15 mouse cellular contexts compared by ENCODE assay signal in the genomic region with DNA sequence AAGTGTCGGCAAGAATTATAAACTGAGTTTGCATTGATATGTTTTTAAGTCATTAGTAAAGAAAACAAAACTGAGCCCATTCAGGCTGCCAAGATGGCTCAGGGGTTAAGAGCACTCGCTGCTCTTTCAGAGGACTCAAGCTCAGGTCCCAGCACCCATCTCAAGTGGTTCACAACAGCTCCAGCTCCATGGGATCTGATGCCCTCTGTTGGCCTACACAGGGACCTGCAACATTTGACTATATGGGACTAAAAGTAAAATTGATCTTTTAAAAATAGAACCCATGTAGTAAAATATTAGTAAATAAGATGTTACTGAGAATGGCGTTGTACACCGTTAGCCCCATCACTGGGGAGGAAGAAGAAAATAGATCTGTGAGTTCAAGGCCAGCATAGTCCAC. TPM values are rescaled to one million over a fixed set of nuclear protein-coding genes. Genes with fewer than 3 reads are reported as not detected.
"Had no signal": no experiment of that assay in that cellular context is flagged by ENCODE, and none has a peak within 500 bp of the region (broad histone marks: within the 10 kb centered on the region; RNA-seq: fewer than 3 reads in every experiment).

No protein-coding gene starts in this region.

- H3K27me3 ChIP-seq: limb, embryonic 13.5 days had no signal

- H3K4me1 ChIP-seq: liver, embryonic 15.5 days had no signal

- H3K9me3 ChIP-seq: limb, embryonic 10.5 days; liver, embryonic 15.5 days had no signal

- H3K4me3 ChIP-seq: limb, embryonic 10.5 days; limb, embryonic 13.5 days; liver, embryonic 15.5 days had no signal

- H3K36me3 ChIP-seq: limb, embryonic 10.5 days; limb, embryonic 13.5 days; liver, embryonic 15.5 days had no signal

- H3K27ac ChIP-seq: kidney, postnatal 0 days; limb, embryonic 10.5 days; limb, embryonic 13.5 days; liver, embryonic 15.5 days had no signal

- DNase-seq: kidney, adult 18-20 months; kidney, postnatal 25 days; lung, adult 2 months; lung, postnatal 14 days; lung, postnatal 4 days; midbrain, embryonic 14.5 days; thymus, adult 18-20 months; thymus, postnatal 36 days had no signal

RNA-seq across cellular contexts. Expression of gene Gsg1l, which starts 11.9 kb away (rescaled TPM):
- total RNA-seq: liver, adult 2 months; megakaryocyte progenitor cell, adult 5-6 weeks; megakaryocyte-erythroid progenitor cell, adult 5-6 weeks had no signal
